Mouse (Mus musculus) lung, postnatal 0 days (tissue): Measurements from ENCODE around the gene Ndrg2.

Source experiments
- CTCF ChIP-seq: IDR thresholded peaks from 2 replicates; pipeline ENCODE4 v1.5.1; 2016; ENCODE audit warnings: antibody characterized with exemption, mild to moderate bottlenecking
- EP300 ChIP-seq: IDR thresholded peaks from 2 replicates; pipeline ENCODE4 v1.6.1; 2016; ENCODE audit warnings: antibody characterized with exemption, mild to moderate bottlenecking, control low read depth

DNA sequence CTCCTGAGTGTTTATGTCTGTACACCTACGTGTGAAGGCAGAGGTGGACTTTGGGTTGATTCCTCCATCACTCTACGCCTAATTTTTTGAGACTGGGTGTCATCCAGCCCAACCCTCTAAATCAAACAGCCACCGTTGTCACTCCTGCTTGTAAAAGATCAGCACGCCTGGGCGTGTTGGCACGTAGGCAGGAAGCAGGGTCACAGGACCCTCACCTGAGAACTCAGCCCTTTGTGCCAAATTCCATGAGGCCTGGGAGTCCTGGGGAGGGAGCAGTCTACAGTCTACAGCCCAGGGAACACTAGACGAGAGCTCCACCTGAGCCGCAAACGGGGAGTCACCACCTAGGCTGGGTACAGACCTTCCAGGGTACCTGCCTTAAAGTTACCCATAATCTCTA is 10.2 kb downstream of the Ndrg2 start:
- TF ChIP-seq CTCF (no peak), EP300 (no peak)
